Mouse (Mus musculus) midbrain, embryonic 16.5 days (tissue): ENCODE results near the gene Abcg4. TPM values are rescaled to one million over a fixed set of nuclear protein-coding genes. Genes with fewer than 3 reads are reported as not detected.

Source experiments
- ATAC-seq: fragments of 200-750 bp; cut with Nextera tagmentation; 2 replicates; pipeline ENCODE4 v1.8.0; 2017; ENCODE audit warnings: moderate TSS enrichment
- H3K27ac ChIP-seq: fragments of 300-500 bp; sonication (generic); 2 replicates; pipeline ENCODE4 v1.5.1; 2014; ENCODE audit warnings: mild to moderate bottlenecking, low read length, mixed read lengths
- H3K27me3 ChIP-seq: fragments of 300-500 bp; sonication (generic); 2 replicates; pipeline ENCODE4 v1.6.1; 2014; ENCODE audit warnings: low read depth, low read length, mixed read lengths; ENCODE audit not compliant: control insufficient read depth, insufficient read depth
- H3K36me3 ChIP-seq: fragments of 300-500 bp; sonication (generic); 2 replicates; pipeline ENCODE4 v1.6.1; 2014; ENCODE audit warnings: mild to moderate bottlenecking, low read length, moderate library complexity, mixed read lengths; ENCODE audit not compliant: control insufficient read depth, insufficient read depth
- H3K4me1 ChIP-seq: fragments of 300-500 bp; sonication (generic); 2 replicates; pipeline ENCODE4 v1.6.1; 2014; ENCODE audit warnings: mild to moderate bottlenecking, low read length, mixed read lengths; ENCODE audit not compliant: control insufficient read depth, insufficient read depth
- H3K4me2 ChIP-seq: fragments of 300-500 bp; sonication (generic); 2 replicates; pipeline ENCODE4 v1.6.1; 2014; ENCODE audit warnings: mild to moderate bottlenecking, low read length, mixed read lengths
- H3K4me3 ChIP-seq: fragments of 300-500 bp; sonication (generic); 2 replicates; pipeline ENCODE4 v1.5.1; 2014; ENCODE audit warnings: low read depth, mild to moderate bottlenecking, low read length, moderate library complexity, mixed read lengths
- H3K9ac ChIP-seq: fragments of 300-500 bp; sonication (generic); 2 replicates; pipeline ENCODE4 v1.6.1; 2014; ENCODE audit warnings: low read depth, low read length, mixed read lengths
- H3K9me3 ChIP-seq: fragments of 300-500 bp; sonication (generic); replicated peaks from 2 replicates; pipeline ENCODE4 v1.6.1; 2014; ENCODE audit warnings: mild to moderate bottlenecking, low read length, mixed read lengths; ENCODE audit not compliant: control insufficient read depth, poor library complexity, severe bottlenecking
- WGBS: fragments of 180-500 bp; shearing (Covaris S2); extraction: QIAGEN DNeasy Blood & Tissue Kit; methylation state at CpG from one replicate; pipeline ENCODE4 v1.1.7; 2014; 5-methylcytosine and 5-hydroxymethylcytosine counted together
- polyA plus RNA-seq: library from polyadenylated mRNA; unstranded; fragments of >200 nt; fragmentation: Nextera tagmentation; extraction: Ambion mirVana; gene quantifications from 2 replicates; pipeline ENCODE4 v1.2.1, GENCODE M21; 2015

Abcg4 gene
- polyA plus RNA-seq, 1 experiment from 2014 or later, result 33.9 TPM

DNA sequence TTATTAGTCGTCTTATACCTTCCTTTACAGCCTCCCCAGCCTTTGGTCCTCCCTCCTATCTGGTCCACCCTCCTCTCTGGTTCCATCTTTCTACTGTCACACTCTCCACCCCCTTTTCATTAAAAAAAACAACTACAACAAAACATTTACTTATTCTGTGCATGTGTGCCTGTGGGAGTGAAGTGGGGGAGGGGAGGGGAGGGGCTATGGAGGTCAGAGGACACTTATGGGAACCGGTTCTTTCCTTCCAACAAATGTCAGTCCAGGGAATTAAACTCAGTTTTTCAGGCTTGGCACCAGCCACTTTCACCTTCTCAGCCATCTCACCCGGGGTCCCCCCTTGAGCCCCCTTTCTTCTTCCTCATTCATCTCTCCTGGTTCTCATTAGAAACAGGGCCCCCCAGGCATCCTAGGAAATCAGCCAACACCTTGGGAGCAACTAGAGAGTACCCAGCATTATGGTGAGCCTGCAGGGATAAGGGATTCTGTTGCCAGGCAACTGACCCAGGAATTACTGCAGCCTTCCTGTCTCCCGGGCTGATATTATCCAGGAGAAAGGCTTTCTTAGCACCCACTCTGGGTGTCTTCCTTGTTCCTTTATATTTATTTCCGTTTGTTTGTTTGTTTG, 33.8 kb downstream of the Abcg4 start:
- H3K9me3 ChIP-seq, result no peaks in the 10 kb centered on the region
- 0 out of 2 replicates have a peak overlapping the region, but pooled peaks have one; percentile 10 for H3K4me2 ChIP-seq
- 3% methylated on average over 5 of the region's 5 CpGs for WGBS
- H3K9ac ChIP-seq, result no peak overlapping the region; the same call in 1 of the 2 replicates
- H3K4me1 ChIP-seq, result peaks cover 29% of the 10 kb centered on the region
- peak overlapping the region; percentile 87 for H3K27ac ChIP-seq
- H3K36me3 ChIP-seq, result no peaks in the 10 kb centered on the region
- ATAC-seq, result peak; percentile 74
- H3K27me3 ChIP-seq, result no peaks in the 10 kb centered on the region
- H3K4me3 ChIP-seq, result no peak overlapping the region

DNA sequence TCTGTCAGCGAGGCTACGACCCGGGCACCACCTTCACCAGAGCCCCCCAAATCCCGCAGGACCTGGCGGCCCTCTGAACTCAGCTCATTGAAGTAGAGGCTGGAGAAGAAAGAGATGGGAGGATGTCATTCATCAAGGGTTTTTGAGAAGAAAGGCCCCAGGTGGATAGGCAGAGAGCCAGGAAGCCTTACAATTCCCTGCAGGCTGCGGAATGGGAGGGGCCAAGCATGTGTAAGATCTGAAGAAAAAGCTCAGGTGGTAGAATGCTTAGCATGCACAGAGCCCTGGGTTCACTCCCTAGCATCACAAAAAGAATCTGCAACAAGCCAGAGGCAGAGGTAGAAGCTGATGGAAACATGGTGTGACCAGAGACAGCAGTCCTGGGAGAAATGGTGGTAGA, 35.0 kb downstream of the Abcg4 start:
- no peak for ATAC-seq
- H3K4me3 ChIP-seq, result no peak overlapping the region
- H3K9me3 ChIP-seq, result no peaks in the 10 kb centered on the region
- WGBS, result 67% methylated on average over 6 of the region's 6 CpGs
- no peaks in the 10 kb centered on the region; the same call in 1 of the 2 replicates for H3K27me3 ChIP-seq
- peaks cover 30% of the 10 kb centered on the region for H3K4me1 ChIP-seq
- no peak overlapping the region for H3K9ac ChIP-seq
- H3K36me3 ChIP-seq, result no peaks in the 10 kb centered on the region
- peak overlapping the region; percentile 87 for H3K27ac ChIP-seq
- H3K4me2 ChIP-seq, result no peak overlapping the region

DNA sequence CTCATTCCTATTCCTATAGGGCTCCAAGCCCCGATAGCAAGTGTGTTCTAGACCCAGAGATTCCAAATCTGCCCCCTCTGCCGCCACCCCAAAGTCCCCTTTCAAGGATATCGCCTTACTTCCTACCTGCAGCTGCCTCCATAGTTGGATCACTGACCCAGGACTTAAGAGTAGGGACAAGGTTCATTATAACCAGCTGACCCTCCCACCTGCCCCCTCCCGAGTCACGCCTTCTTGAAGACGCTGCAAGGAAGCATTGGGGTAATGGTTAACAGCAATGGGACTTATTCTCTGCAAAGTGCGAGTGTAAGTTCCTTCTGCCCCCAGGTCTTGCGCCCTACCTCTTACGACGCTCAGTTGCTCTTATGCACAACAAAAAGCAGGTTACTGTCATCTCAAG, 37.1 kb downstream of the Abcg4 start, which contains the start of gene Pdzd3:
Gene Pdzd3, minus strand, starts transcription at position 158 of the 400 bp plus-strand sequence.
- Histone ChIP-seq H3K4me1 (peaks cover 30% of the 10 kb centered on the region), H3K27me3 (no peaks in the 10 kb centered on the region; the same call in 1 of the 2 replicates), H3K4me3 (no peak within 1 kb of the TSS), H3K9ac (no peak within 1 kb of the TSS), H3K9me3 (no peaks in the 10 kb centered on the region), H3K4me2 (no peak within 1 kb of the TSS), H3K27ac (no peak within 1 kb of the TSS), H3K36me3 (no peaks in the 10 kb centered on the region)
- ATAC-seq, result no peak
- WGBS, result 91% methylated on average over 10 of the region's 10 CpGs

DNA sequence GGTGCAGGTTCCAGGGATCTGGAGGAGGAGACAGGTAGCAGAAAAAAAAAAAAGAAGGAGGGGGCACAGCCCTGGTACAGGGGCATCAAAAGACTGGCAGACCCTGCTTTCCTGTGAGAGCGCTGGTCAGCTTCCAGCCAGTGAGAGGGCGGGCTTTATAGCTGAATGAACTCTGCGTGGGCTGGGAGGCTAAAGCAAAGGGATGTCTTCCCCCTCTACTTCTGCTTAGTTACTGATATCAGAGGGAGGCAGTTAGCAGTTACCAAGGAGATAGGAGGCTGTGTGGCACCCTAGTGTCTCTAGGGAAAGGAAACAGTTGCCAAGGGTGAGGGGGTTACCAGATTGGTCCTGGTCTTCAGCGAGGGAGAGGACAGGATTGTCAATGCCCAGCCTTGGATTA, 38.0 kb downstream of the Abcg4 start:
- Histone ChIP-seq H3K4me1 (peaks cover 24% of the 10 kb centered on the region), H3K9me3 (no peaks in the 10 kb centered on the region), H3K27ac (no peak overlapping the region), H3K4me2 (no peak overlapping the region), H3K9ac (no peak overlapping the region), H3K36me3 (no peaks in the 10 kb centered on the region), H3K4me3 (no peak overlapping the region), H3K27me3 (no peaks in the 10 kb centered on the region; the same call in 1 of the 2 replicates)
- 0 out of 2 replicates have a peak, but pooled peaks have one; percentile 4 for ATAC-seq
- 44% methylated on average over 4 of the region's 4 CpGs for WGBS

DNA sequence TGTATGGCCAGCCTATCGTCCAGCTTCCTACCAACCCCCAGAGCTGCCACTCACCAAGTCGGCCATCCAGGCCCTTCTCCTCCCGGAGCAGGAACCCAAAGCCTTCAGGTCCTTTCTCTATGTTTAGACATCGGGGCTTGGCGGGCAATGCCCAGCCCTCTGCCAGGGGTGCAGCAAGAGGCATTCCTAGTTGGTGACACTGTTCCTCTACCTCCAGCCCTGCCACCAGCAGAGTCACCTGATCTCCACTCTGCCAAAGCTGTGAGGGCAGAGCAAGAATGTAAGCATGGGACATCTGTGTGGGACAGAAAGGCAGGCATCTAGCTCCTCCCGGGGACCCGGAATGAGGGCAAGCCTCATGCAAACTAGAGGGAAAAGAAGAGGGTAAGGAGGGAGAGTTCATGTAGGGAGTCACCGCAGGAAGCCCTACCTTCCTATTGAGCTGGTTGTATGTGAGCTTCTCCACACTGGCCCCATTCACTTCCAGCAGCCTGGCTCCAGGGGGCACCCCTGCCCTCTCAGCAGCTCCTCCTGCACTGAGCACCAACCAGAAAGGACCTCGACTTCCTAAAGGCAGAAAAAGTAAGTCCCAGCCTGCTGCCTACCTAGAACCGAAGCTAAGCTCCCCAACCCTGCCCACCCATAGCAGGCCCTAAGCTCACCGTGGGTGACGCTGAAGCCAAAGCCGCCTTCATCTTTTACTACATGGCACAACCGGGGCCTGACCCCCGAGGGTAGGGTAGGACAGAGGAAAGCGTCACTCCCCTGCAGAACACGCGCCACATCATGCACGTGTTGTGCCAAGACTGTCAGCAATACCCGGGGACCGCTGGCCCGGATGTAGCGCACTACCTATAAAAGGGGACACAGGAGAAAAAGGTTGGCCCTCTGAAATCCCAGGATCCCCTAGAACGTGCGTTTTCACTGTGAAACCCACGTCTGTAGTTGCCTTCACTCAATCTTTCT, 39.0 kb downstream of the Abcg4 start:
- 43% methylated on average over 26 of the region's 26 CpGs for WGBS
- 0 out of 2 replicates have a peak, but pooled peaks have one; percentile 52 for ATAC-seq
- H3K36me3 ChIP-seq, result no peaks in the 10 kb centered on the region
- H3K4me1 ChIP-seq, result peaks cover 14% of the 10 kb centered on the region
- H3K9ac ChIP-seq, result no peak overlapping the region
- H3K27ac ChIP-seq, result no peak overlapping the region
- H3K4me3 ChIP-seq, result no peak overlapping the region
- H3K9me3 ChIP-seq, result no peaks in the 10 kb centered on the region
- no peak overlapping the region for H3K4me2 ChIP-seq
- H3K27me3 ChIP-seq, result no peaks in the 10 kb centered on the region; the same call in 1 of the 2 replicates

DNA sequence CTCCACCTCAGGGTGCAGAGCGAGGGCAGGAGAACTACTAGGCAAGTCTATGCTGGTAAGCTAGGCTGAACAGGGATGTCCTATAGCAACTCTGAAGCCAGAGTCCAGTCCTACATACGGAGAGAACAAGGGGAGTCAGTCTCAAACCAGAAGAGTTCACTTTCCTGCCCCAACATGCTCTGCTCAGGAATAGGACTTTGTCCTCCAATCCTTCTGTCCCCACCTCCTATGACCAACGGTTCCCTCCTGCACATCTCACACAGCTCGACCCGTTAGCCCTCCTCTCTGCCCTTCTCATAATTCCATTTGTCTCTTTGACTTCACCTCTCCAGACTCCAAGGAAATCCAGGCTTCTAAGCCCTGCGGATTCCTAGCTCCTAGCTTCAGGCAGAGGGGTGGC, 40.5 kb downstream of the Abcg4 start:
- H3K4me2 ChIP-seq, result no peak overlapping the region
- no peak for ATAC-seq
- H3K4me1 ChIP-seq, result peaks cover 2% of the 10 kb centered on the region; the same call in 1 of the 2 replicates
- no peaks in the 10 kb centered on the region for H3K36me3 ChIP-seq
- no peaks in the 10 kb centered on the region; the same call in 1 of the 2 replicates for H3K27me3 ChIP-seq
- H3K4me3 ChIP-seq, result no peak overlapping the region
- 86% methylated on average over 6 of the region's 6 CpGs for WGBS
- no peak overlapping the region for H3K9ac ChIP-seq
- H3K27ac ChIP-seq, result no peak overlapping the region
- no peaks in the 10 kb centered on the region for H3K9me3 ChIP-seq

DNA sequence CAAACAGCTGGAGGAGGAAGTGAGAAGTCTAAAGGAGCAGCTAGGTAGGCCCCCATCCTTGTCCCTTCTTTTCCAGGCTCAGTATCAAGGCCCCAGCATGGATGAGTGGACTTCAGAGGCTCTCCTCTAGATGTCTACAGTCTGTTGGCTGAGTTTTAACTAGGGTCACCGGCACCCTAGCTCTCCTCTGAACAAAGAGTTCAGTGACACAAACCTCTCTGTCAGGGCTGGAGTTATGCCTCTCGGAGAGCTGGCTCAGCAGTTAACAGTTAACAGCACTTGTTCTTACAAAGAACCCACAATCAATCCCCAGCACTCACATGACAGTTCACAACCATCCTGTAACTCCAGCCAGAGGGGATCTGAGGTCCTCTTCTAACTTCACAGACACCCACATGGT, 44.8 kb downstream of the Abcg4 start:
- no peak for ATAC-seq
- no peaks in the 10 kb centered on the region for H3K36me3 ChIP-seq
- no peak overlapping the region for H3K4me3 ChIP-seq
- WGBS, result 72% methylated on average over 2 of the region's 2 CpGs
- H3K27me3 ChIP-seq, result no peaks in the 10 kb centered on the region
- no peak overlapping the region for H3K4me2 ChIP-seq
- H3K9me3 ChIP-seq, result no peaks in the 10 kb centered on the region
- H3K4me1 ChIP-seq, result no peaks in the 10 kb centered on the region
- no peak overlapping the region for H3K27ac ChIP-seq
- no peak overlapping the region for H3K9ac ChIP-seq

DNA sequence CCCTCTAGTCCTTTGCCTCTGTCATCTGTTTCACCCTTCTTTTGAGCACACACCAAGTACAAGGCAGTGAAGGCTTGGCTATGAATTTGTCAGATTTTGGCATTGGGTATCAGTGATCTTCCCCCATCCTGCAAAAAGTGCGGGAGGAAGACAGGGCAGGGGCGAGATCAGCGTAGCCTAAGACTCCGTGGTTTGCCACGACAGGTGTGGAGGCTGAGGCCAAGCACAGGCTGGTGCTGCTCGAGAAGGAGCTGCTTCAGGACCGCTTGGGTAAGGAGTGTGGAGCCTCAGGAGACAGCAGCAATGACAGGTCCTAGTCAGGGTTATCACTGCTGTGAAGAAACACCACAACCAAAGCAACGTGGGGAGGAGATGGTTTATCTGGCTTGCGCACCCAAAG, 47.0 kb downstream of the Abcg4 start:
- Histone ChIP-seq H3K27ac (no peak overlapping the region), H3K9ac (no peak overlapping the region), H3K27me3 (no peaks in the 10 kb centered on the region), H3K36me3 (no peaks in the 10 kb centered on the region), H3K9me3 (no peaks in the 10 kb centered on the region), H3K4me2 (no peak overlapping the region), H3K4me1 (no peaks in the 10 kb centered on the region), H3K4me3 (no peak overlapping the region)
- WGBS, result 75% methylated on average over 9 of the region's 9 CpGs
- ATAC-seq, result no peak

DNA sequence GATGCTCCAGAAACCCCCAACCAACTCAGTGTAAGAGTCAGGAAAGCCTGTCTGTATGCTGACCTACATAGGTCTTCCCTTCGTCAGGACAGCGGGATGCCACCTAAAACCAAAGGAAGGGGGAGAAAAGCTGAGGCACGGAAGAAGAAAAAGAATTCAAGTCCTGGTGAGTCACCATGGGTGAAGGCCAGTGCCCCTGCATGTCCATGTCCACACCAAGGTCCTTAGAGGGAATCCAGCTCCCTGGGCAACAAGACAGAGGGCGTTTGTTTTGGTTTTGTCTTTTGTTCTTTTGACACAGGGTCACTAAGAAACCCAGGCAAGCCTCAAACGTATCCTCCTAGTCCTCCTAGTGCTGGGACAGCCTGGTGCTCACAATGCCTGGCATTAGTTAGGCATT, 47.5 kb downstream of the Abcg4 start:
- no peak overlapping the region for H3K9ac ChIP-seq
- H3K36me3 ChIP-seq, result no peaks in the 10 kb centered on the region
- H3K4me1 ChIP-seq, result no peaks in the 10 kb centered on the region
- H3K27me3 ChIP-seq, result no peaks in the 10 kb centered on the region
- no peak overlapping the region for H3K4me3 ChIP-seq
- no peaks in the 10 kb centered on the region for H3K9me3 ChIP-seq
- no peak overlapping the region for H3K4me2 ChIP-seq
- no peak overlapping the region for H3K27ac ChIP-seq
- ATAC-seq, result no peak
- 42% methylated on average over 5 of the region's 5 CpGs for WGBS
